Mouse (Mus musculus): ENCODE measurements around the gene Ptprm.

DNA sequence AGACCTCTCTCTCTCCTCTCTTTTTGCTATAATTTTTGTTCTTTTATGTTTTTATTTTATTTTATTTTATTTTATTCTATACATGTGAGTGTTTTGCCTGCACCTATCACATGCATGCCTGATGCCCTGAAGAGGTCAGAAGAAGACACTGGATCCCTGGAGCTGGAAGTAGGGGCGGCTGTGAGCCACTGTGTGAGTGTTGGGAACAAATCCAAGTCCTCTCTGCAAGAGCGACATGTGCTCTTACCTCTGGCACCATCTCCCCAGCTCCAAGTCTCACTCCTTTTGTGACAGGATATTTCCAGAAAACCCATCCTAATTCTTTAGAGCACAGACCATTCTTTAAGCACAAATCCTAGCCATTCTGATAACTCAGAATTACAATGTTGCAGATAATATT, 372.6 kb downstream of the Ptprm start:
- TF ChIP-seq CTCF (IDR thresholded peaks at IDR 0.05; ENCODE audit: low read depth), result no peak
- no peak for TF ChIP-seq EP300 (IDR thresholded peaks at IDR 0.05; ENCODE audit: low read depth)

Data from liver, embryonic 14.5 days (tissue).